Mouse (Mus musculus) heart, embryonic 11.5 days (tissue): ENCODE measurements at regions not wholly inside any gene's neighbourhood (a gene's known extent, or its start where the extent isn't known, plus 50 kb on each side); places are given as distances from the start of the nearest gene placed in this dataset.

Source experiments
- ATAC-seq: fragments of 200-750 bp; cut with Nextera tagmentation; replicated peaks from 2 replicates; pipeline ENCODE4 v1.8.0; 2017; ENCODE audit warnings: moderate library complexity; ENCODE audit not compliant: insufficient number of reproducible peaks, low FRiP score, low TSS enrichment
- H3K27ac ChIP-seq: fragments of 300-500 bp; sonication (generic); 2 replicates; pipeline ENCODE4 v1.5.1; 2014; ENCODE audit warnings: mild to moderate bottlenecking, low read depth, low read length
- H3K27me3 ChIP-seq: fragments of 300-500 bp; sonication (generic); 2 replicates; pipeline ENCODE4 v1.6.1; 2014; ENCODE audit warnings: mild to moderate bottlenecking, low read length, mixed read lengths; ENCODE audit not compliant: control insufficient read depth, insufficient read depth
- H3K36me3 ChIP-seq: fragments of 300-500 bp; sonication (generic); 2 replicates; pipeline ENCODE4 v1.6.1; 2014; ENCODE audit warnings: mild to moderate bottlenecking, low read length, moderate library complexity, mixed read lengths; ENCODE audit not compliant: control insufficient read depth, insufficient read depth
- H3K4me1 ChIP-seq: fragments of 300-500 bp; sonication (generic); 2 replicates; pipeline ENCODE4 v1.6.1; 2014; ENCODE audit warnings: low read length; ENCODE audit not compliant: control insufficient read depth, insufficient read depth
- H3K4me2 ChIP-seq: fragments of 300-500 bp; sonication (generic); 2 replicates; pipeline ENCODE4 v1.6.1; 2014; ENCODE audit warnings: mild to moderate bottlenecking, moderate library complexity
- H3K4me3 ChIP-seq: fragments of 300-500 bp; sonication (generic); 2 replicates; pipeline ENCODE4 v1.5.1; 2014; ENCODE audit warnings: low read depth, low read length
- H3K9ac ChIP-seq: fragments of 300-500 bp; sonication (generic); 2 replicates; pipeline ENCODE4 v1.6.1; 2014; ENCODE audit warnings: mild to moderate bottlenecking, low read depth, low read length, moderate library complexity
- H3K9me3 ChIP-seq: fragments of 300-500 bp; sonication (generic); replicated peaks from 2 replicates; pipeline ENCODE4 v1.6.1; 2016; ENCODE audit warnings: low read length; ENCODE audit not compliant: control insufficient read depth
- WGBS: fragments of 180-500 bp; shearing (Covaris S2); extraction: QIAGEN DNeasy Blood & Tissue Kit; methylation state at CpG from one replicate; pipeline ENCODE4 v1.1.7; 2014; ENCODE audit not compliant: insufficient replicate concordance; 5-methylcytosine and 5-hydroxymethylcytosine counted together

DNA sequence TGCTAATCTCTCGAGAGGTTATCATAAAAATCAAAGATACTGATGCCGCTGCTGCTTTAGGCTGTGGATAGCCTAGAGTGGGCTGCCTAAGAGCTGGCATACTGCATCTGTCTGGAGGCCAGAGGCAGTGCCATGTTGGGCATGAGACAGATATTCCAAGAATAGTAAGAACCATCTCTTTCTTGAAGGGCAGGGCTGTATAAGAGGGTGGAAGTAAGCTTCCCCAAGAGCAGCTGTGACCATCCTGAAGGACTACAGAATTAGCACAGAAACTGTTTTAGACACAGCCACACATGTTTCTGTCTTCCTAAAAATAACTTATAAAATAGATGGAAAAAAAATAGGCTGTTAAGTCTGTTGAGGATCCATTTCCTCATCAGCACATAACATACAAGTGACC, 126.4 kb downstream of the Postn start:
- no peaks in the 10 kb centered on the region for H3K27me3 ChIP-seq
- H3K4me3 ChIP-seq, result no peak overlapping the region
- H3K9ac ChIP-seq, result no peak overlapping the region
- no peak overlapping the region for H3K27ac ChIP-seq
- no peak for ATAC-seq
- no peaks in the 10 kb centered on the region for H3K9me3 ChIP-seq
- no peak overlapping the region for H3K4me2 ChIP-seq
- no peaks in the 10 kb centered on the region for H3K4me1 ChIP-seq
- H3K36me3 ChIP-seq, result no peaks in the 10 kb centered on the region
- 87% methylated on average over 2 of the region's 2 CpGs for WGBS

DNA sequence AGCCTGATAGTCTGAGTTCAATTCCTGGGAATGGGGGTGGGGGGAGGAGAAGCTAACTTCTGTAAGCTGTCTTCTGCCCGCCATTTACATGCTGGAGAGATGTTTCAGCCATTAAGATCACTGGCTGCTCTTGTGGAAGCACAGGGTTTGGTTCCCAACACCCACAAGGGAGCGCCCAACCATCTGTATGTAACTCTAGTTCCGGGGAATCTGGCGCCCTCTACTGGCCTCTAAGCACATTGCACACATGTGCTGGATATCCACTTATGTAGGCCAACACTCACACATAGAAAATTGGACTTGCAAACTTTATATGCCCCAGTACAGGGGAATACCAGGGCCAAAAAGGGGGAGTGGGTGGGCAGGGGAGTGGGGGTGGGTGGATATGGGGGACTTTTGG, 126.9 kb downstream of the Postn start:
- 68% methylated on average over 4 of the region's 4 CpGs for WGBS
- no peak overlapping the region for H3K4me3 ChIP-seq
- no peak overlapping the region for H3K4me2 ChIP-seq
- H3K27me3 ChIP-seq, result no peaks in the 10 kb centered on the region
- no peaks in the 10 kb centered on the region for H3K9me3 ChIP-seq
- no peaks in the 10 kb centered on the region for H3K36me3 ChIP-seq
- no peak overlapping the region for H3K27ac ChIP-seq
- no peaks in the 10 kb centered on the region for H3K4me1 ChIP-seq
- ATAC-seq, result no peak
- no peak overlapping the region for H3K9ac ChIP-seq

DNA sequence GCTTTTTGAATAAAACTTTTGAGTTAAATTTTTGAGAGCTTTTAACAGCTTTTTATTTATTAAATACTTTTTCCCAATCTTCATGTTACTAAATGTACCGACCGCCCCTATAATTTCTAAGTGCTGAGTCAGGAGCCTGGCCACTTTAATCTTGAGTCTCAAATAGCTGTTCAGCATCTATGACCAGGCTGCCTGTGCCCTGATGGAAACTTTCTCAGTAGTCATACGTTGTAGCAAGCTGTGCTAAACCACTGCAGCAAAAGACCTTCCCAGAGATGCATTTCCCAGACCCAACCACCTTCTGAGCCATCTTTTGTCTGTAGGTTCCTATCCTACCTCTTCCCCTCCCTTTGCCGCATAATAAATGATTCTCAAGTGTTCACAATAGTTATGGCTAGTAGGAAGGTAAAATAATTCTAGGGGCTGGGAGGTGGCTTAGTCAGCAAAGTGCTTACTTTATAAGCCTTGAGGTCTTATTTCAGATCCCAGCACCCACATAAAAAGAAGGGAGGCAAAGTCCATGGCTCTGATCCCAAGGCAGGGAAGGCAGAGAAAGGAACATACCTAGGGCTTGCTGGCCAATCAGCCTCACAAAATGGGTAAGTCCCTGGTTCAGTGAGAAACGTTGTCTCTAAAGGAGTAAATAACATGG, 129.5 kb downstream of the Postn start:
- 81% methylated on average over 5 of the region's 5 CpGs for WGBS
- H3K27ac ChIP-seq, result no peak overlapping the region
- no peaks in the 10 kb centered on the region for H3K4me1 ChIP-seq
- no peak overlapping the region for H3K9ac ChIP-seq
- no peaks in the 10 kb centered on the region for H3K9me3 ChIP-seq
- no peak overlapping the region for H3K4me2 ChIP-seq
- no peaks in the 10 kb centered on the region for H3K27me3 ChIP-seq
- ATAC-seq, result no peak
- no peaks in the 10 kb centered on the region for H3K36me3 ChIP-seq
- H3K4me3 ChIP-seq, result no peak overlapping the region

DNA sequence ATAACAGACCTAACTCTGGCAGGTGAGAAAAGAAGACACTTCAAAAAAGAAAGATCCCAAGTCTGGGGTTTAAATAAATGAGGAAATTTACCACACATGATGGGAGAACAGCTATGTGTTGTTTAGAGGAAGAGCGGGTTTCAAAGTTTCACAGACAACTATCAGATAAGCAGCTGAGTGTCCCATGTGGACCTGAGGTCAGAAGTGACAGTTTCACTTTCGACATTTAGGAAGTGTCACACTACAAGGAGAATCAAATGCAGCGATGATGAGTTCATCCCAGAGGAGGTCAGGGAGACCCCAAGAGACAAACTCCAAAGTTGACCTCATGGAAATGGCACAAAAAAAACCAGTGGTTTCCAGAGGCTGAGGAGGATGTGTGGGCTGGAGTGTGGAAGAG, 132.7 kb downstream of the Postn start:
- Histone ChIP-seq H3K9ac (no peak overlapping the region), H3K27me3 (no peaks in the 10 kb centered on the region), H3K4me1 (no peaks in the 10 kb centered on the region), H3K4me3 (no peak overlapping the region), H3K36me3 (no peaks in the 10 kb centered on the region), H3K27ac (no peak overlapping the region), H3K4me2 (no peak overlapping the region), H3K9me3 (no peaks in the 10 kb centered on the region)
- no peak for ATAC-seq
- WGBS, result 69% methylated on average over 3 of the region's 3 CpGs

DNA sequence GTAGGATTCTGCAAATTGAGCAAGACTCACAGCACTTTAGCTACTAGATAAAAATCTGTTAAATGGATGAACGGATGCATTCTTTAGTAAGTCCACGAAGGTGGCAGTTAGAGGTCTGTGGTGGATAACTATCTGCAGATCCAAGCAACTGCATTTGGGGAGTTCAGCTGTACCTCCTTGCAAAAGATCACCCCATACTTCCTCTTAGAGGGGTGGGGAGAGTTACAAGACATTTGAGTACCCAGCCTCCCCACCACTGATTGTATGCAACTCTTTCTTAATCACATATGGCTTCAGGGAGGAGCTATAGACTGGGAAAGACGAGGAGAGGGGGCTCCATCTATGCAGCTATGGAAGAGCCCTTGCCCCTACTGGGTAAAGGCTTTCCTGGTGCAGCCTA, 144.1 kb downstream of the Postn start:
- H3K4me2 ChIP-seq, result no peak overlapping the region
- no peaks in the 10 kb centered on the region for H3K4me1 ChIP-seq
- H3K27ac ChIP-seq, result no peak overlapping the region
- ATAC-seq, result no peak
- no peaks in the 10 kb centered on the region for H3K9me3 ChIP-seq
- H3K4me3 ChIP-seq, result no peak overlapping the region
- no peak overlapping the region for H3K9ac ChIP-seq
- H3K27me3 ChIP-seq, result no peaks in the 10 kb centered on the region
- WGBS, result 66% methylated on average over 3 of the region's 3 CpGs
- no peaks in the 10 kb centered on the region for H3K36me3 ChIP-seq

DNA sequence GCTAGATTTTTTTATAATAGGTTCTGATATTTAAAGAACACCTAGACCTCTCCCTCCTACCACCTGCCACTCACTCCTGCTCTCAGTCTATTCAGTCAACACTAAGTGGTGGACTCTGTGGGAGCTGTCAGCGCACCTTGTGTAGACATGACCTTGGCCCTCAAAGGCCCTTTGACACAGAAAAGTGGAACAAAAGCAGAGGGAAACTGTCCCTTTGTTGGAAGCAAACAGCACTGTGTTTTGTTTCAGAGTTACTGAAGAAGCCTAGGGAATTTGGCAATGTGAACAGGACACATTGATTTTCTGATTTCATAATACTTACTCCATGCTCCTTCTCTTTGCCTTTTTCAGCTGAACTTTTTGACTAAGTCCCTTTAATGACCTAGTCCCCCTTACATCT, 146.7 kb downstream of the Postn start:
- H3K27ac ChIP-seq, result no peak overlapping the region
- 86% methylated on average over 1 of the region's 1 CpGs for WGBS
- ATAC-seq, result no peak
- no peaks in the 10 kb centered on the region for H3K4me1 ChIP-seq
- no peaks in the 10 kb centered on the region for H3K27me3 ChIP-seq
- H3K9ac ChIP-seq, result no peak overlapping the region
- H3K36me3 ChIP-seq, result no peaks in the 10 kb centered on the region
- H3K9me3 ChIP-seq, result no peaks in the 10 kb centered on the region
- no peak overlapping the region for H3K4me2 ChIP-seq
- H3K4me3 ChIP-seq, result no peak overlapping the region

GRCm38 (mm10) chr3:54508906-54509305, 148.0 kb downstream of the Postn start:
- Histone ChIP-seq H3K27ac (no peak overlapping the region), H3K36me3 (no peaks in the 10 kb centered on the region), H3K4me1 (no peaks in the 10 kb centered on the region), H3K4me3 (no peak overlapping the region), H3K27me3 (no peaks in the 10 kb centered on the region), H3K4me2 (no peak overlapping the region), H3K9me3 (no peaks in the 10 kb centered on the region), H3K9ac (no peak overlapping the region)
- WGBS, result 64% methylated on average over 5 of the region's 5 CpGs
- ATAC-seq, result no peak

GRCm38 (mm10) chr3:54517251-54517650, 156.3 kb downstream of the Postn start:
- Histone ChIP-seq H3K4me3 (no peak overlapping the region), H3K4me2 (no peak overlapping the region), H3K9ac (no peak overlapping the region), H3K27me3 (no peaks in the 10 kb centered on the region), H3K27ac (no peak overlapping the region), H3K4me1 (no peaks in the 10 kb centered on the region), H3K36me3 (no peaks in the 10 kb centered on the region), H3K9me3 (0 out of 2 replicates have a peak, but pooled peaks cover 3% of the 10 kb centered on the region)
- no peak for ATAC-seq
- WGBS, result 76% methylated on average over 3 of the region's 3 CpGs

DNA sequence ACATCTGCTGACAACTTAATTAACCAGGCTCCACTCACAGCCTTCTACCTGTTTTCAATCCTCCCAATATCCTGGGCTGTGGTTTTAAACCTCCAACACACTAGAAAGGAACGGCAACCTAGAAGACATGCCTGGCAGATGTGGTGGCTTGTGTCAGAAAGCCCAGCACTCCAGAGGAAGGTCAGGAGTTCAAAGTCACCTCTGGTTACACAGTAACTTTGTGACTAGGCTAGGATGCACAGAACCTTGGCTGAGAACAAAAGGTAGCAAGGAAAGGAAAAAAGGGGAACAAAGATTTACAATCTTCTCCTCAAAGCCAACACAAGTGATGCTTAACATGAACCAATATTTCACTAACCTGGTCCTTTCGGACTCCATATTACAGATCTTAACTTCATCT, 161.8 kb downstream of the Postn start:
- Histone ChIP-seq H3K9me3 (peaks cover 6% of the 10 kb centered on the region; the same call in 1 of the 2 replicates), H3K4me3 (no peak overlapping the region), H3K27ac (no peak overlapping the region), H3K4me2 (no peak overlapping the region), H3K4me1 (no peaks in the 10 kb centered on the region), H3K36me3 (no peaks in the 10 kb centered on the region), H3K9ac (no peak overlapping the region), H3K27me3 (no peaks in the 10 kb centered on the region)
- no peak for ATAC-seq
- 81% methylated on average over 2 of the region's 2 CpGs for WGBS
